Mouse (Mus musculus): Measurements from ENCODE around the gene Olfml2a. TPM values are rescaled to one million over a fixed set of nuclear protein-coding genes. Genes with fewer than 3 reads are reported as not detected.

Olfml2a gene
- polyA plus RNA-seq, 1 experiment from 2014 or later: 2.1 TPM

GRCm38 (mm10) chr2:38974171-38974570, 42.4 kb downstream of the Olfml2a start:
- Histone ChIP-seq H3K27ac (no peak overlapping the region), H3K4me3 (no peak overlapping the region), H3K36me3 (no peaks in the 10 kb centered on the region), H3K9me3 (no peaks in the 10 kb centered on the region), H3K4me1 (replicated peaks) (peaks cover 14% of the 10 kb centered on the region), H3K27me3 (ENCODE audit: insufficient read depth, poor library complexity, severe bottlenecking) (no peaks in the 10 kb centered on the region)
- 29% methylated on average over 2 of the region's 2 CpGs for WGBS
- DNase-seq (ENCODE audit: low spot score): no peak

GRCm38 (mm10) chr2:38975181-38975580, 43.4 kb downstream of the Olfml2a start:
- no peak overlapping the region for H3K4me3 ChIP-seq
- WGBS: 90% methylated on average over 3 of the region's 3 CpGs

DNA sequence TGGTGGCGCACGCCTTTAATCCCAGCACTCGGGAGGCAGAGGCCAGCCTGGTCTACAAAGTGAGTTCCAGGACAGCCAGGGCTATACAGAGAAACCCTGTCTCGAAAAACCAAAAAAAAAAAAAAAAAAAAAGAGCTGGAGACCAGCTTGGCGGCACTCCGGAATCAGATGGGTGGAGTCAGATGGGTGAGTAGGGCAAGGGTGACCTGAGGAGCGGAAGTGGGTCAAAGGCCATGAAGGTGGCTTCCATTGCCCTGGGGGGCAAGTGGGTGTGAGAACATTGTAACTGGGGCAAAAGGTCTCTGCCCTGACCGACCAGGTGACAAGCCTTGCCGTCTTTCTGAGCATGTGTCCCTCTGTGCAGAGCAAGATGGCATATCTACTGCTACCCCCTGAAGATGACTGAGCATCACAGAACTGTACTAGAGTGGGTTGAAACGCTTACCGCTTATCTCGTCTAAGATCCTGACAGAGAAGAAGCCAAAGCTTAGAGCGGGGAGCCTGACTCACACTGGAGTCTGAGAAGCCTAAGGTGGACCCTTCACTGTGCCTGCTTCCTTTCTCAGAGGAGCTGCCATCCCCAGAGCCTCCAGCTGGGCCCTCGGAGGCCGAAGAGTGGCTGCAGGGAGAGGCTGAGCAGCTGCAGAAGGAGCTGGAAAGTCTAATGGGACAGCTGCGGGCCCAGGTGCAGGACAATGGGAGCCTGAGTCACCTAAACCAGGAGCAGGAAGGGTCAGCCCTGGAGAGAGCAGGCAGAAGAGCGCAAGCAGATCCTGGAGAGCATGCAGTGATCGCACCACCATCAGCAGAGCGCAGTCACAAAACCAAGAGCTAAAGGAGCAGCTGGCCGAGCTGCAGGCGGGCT, 44.4 kb downstream of the Olfml2a start:
- WGBS: 84% methylated on average over 21 of the region's 21 CpGs
- H3K27ac ChIP-seq: peak overlapping the region; percentile 30
- no peaks in the 10 kb centered on the region for H3K36me3 ChIP-seq
- H3K4me3 ChIP-seq: no peak overlapping the region
- DNase-seq (ENCODE audit: low spot score): no peak
- H3K9me3 ChIP-seq: no peaks in the 10 kb centered on the region
- H3K4me1 ChIP-seq (replicated peaks): peaks cover 14% of the 10 kb centered on the region
- H3K27me3 ChIP-seq (ENCODE audit: insufficient read depth, poor library complexity, severe bottlenecking): no peaks in the 10 kb centered on the region

More at GRCm38 (mm10) chr2:38975181-38975580, 43.4 kb downstream of the Olfml2a start:
- DNase-seq (ENCODE audit: low spot score): no peak
- Histone ChIP-seq H3K9me3 (no peaks in the 10 kb centered on the region), H3K36me3 (no peaks in the 10 kb centered on the region), H3K27ac (no peak overlapping the region), H3K27me3 (ENCODE audit: insufficient read depth, poor library complexity, severe bottlenecking) (no peaks in the 10 kb centered on the region), H3K4me1 (replicated peaks) (peaks cover 14% of the 10 kb centered on the region)

GRCm38 (mm10) chr2:38977837-38978236, 46.1 kb downstream of the Olfml2a start:
- no peaks in the 10 kb centered on the region for H3K36me3 ChIP-seq
- peaks cover 14% of the 10 kb centered on the region for H3K4me1 ChIP-seq (replicated peaks)
- 64% methylated on average over 4 of the region's 4 CpGs for WGBS
- H3K27me3 ChIP-seq (ENCODE audit: insufficient read depth, poor library complexity, severe bottlenecking): no peaks in the 10 kb centered on the region
- H3K9me3 ChIP-seq: no peaks in the 10 kb centered on the region
- DNase-seq (ENCODE audit: low spot score): no peak
- H3K27ac ChIP-seq: peak overlapping the region; percentile 12; the same call in 1 of the 2 replicates
- no peak overlapping the region for H3K4me3 ChIP-seq

GRCm38 (mm10) chr2:38983456-38983855, 51.7 kb downstream of the Olfml2a start:
- Histone ChIP-seq H3K9me3 (peaks cover 13% of the 10 kb centered on the region), H3K4me3 (no peak overlapping the region), H3K27me3 (ENCODE audit: insufficient read depth, poor library complexity, severe bottlenecking) (no peaks in the 10 kb centered on the region), H3K4me1 (replicated peaks) (no peaks in the 10 kb centered on the region), H3K36me3 (no peaks in the 10 kb centered on the region), H3K27ac (no peak overlapping the region)
- 93% methylated on average over 2 of the region's 2 CpGs for WGBS
- no peak for DNase-seq (ENCODE audit: low spot score)

- no peak for DNase-seq (ENCODE audit: low spot score)
- H3K4me1 ChIP-seq (replicated peaks): no peaks in the 10 kb centered on the region
- H3K36me3 ChIP-seq: no peaks in the 10 kb centered on the region
- 88% methylated on average over 3 of the region's 3 CpGs for WGBS
- H3K4me3 ChIP-seq: no peak overlapping the region
- H3K27ac ChIP-seq: no peak overlapping the region
- peaks cover 13% of the 10 kb centered on the region for H3K9me3 ChIP-seq
- no peaks in the 10 kb centered on the region for H3K27me3 ChIP-seq (ENCODE audit: insufficient read depth, poor library complexity, severe bottlenecking)
These were observed 54.8 kb downstream of the Olfml2a start for GRCm38 (mm10) chr2:38986580-38986979.

GRCm38 (mm10) chr2:38987371-38987770, 55.6 kb downstream of the Olfml2a start:
- H3K4me1 ChIP-seq (replicated peaks): no peaks in the 10 kb centered on the region
- no peaks in the 10 kb centered on the region for H3K27me3 ChIP-seq (ENCODE audit: insufficient read depth, poor library complexity, severe bottlenecking)
- DNase-seq (ENCODE audit: low spot score): no peak
- H3K9me3 ChIP-seq: peaks cover 13% of the 10 kb centered on the region
- H3K36me3 ChIP-seq: no peaks in the 10 kb centered on the region
- no peak overlapping the region for H3K27ac ChIP-seq
- WGBS: 78% methylated on average over 1 of the region's 1 CpGs
- H3K4me3 ChIP-seq: no peak overlapping the region

- 78% methylated on average over 6 of the region's 6 CpGs for WGBS
- H3K4me3 ChIP-seq: no peak overlapping the region
- no peaks in the 10 kb centered on the region for H3K27me3 ChIP-seq (ENCODE audit: insufficient read depth, poor library complexity, severe bottlenecking)
- peaks cover 13% of the 10 kb centered on the region for H3K9me3 ChIP-seq
- DNase-seq (ENCODE audit: low spot score): no peak
- H3K4me1 ChIP-seq (replicated peaks): no peaks in the 10 kb centered on the region
- no peaks in the 10 kb centered on the region for H3K36me3 ChIP-seq
- no peak overlapping the region for H3K27ac ChIP-seq
These were observed 56.2 kb downstream of the Olfml2a start for GRCm38 (mm10) chr2:38987803-38988510.

- 95% methylated on average over 2 of the region's 2 CpGs for WGBS
- H3K9me3 ChIP-seq: peaks cover 5% of the 10 kb centered on the region
- no peaks in the 10 kb centered on the region for H3K4me1 ChIP-seq (replicated peaks)
- no peaks in the 10 kb centered on the region for H3K36me3 ChIP-seq
- DNase-seq (ENCODE audit: low spot score): no peak
- H3K27ac ChIP-seq: no peak overlapping the region
- no peak overlapping the region for H3K4me3 ChIP-seq
- no peaks in the 10 kb centered on the region for H3K27me3 ChIP-seq (ENCODE audit: insufficient read depth, poor library complexity, severe bottlenecking)
These were observed 57.2 kb downstream of the Olfml2a start for GRCm38 (mm10) chr2:38988929-38989328.

- Histone ChIP-seq H3K36me3 (no peaks in the 10 kb centered on the region), H3K27ac (no peak overlapping the region), H3K27me3 (ENCODE audit: insufficient read depth, poor library complexity, severe bottlenecking) (no peaks in the 10 kb centered on the region), H3K4me1 (replicated peaks) (no peaks in the 10 kb centered on the region), H3K4me3 (no peak overlapping the region), H3K9me3 (no peaks in the 10 kb centered on the region)
- no peak for DNase-seq (ENCODE audit: low spot score)
- WGBS: 79% methylated on average over 4 of the region's 4 CpGs
These were observed 60.2 kb downstream of the Olfml2a start for GRCm38 (mm10) chr2:38992004-38992403.

DNA sequence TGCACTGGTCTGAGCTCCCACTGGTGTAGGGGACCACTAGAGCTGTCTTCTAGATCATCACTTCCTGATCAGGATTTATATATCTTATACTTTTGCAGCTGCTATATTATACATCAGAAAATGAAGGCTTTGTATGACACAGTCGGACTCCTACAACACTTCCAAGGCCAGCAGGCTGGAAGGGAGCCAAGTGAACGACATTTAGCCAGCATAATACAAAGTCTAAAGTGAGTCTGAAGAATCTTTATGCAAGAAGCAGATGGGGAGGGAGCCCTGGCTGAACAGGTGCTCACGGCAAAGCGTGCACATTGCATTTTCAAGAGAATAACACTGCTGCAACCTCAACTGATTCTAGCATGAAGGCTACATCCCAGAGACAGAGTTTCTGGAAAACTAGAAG, 60.7 kb downstream of the Olfml2a start:
- H3K27me3 ChIP-seq (ENCODE audit: insufficient read depth, poor library complexity, severe bottlenecking): no peaks in the 10 kb centered on the region
- no peaks in the 10 kb centered on the region for H3K9me3 ChIP-seq
- no peak overlapping the region for H3K27ac ChIP-seq
- 71% methylated on average over 4 of the region's 4 CpGs for WGBS
- no peak for DNase-seq (ENCODE audit: low spot score)
- peaks cover 2% of the 10 kb centered on the region; the same call in 1 of the 2 replicates for H3K4me1 ChIP-seq (replicated peaks)
- no peak overlapping the region for H3K4me3 ChIP-seq
- H3K36me3 ChIP-seq: no peaks in the 10 kb centered on the region

DNA sequence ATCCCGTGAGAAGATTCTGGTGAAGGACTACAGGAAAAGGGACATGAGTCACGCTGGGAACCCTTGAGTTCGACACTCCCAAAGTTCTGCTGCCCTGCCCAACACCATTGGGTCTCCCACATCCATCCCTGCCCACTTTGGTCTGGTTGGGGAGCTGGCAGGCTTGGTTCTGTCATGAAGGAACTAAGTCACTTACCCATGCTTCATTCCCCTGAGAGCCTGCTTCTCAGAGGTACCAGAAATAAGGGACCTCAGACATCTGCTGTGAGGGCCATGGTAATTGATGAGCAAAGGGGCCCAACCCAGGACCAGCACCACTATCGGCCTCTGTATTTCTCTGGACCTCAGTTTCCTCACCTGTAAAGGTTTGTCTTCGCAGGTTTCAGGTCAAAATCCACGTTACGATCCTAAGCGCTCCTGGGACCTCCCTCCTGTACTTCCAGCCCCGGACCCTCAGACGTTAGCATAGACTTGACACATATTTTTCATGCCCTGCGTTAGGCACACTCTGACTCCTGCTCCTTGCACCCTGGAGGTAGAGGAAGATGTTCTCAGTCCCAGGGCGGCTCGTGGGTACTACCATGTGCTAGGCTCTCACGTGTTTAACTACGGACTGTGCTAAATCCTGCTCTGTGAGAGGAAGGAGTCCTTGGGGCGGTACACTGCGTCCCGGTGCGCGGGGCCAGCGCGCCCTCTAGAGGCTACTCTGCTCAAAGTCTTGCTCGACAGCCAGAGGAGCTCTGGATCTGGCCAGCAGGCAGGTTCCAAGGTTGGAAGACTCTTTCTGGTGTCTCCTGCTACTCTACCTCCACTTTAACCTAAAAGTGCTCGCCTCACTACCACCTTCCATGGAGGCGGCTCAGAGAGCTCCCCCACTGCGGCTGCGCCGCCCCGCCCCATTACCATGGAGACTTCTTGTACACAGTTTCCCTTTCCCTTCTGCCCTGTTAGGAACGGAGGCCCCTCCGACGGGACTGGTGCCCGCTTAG, 65.9 kb downstream of the Olfml2a start, which contains the start of gene Wdr38:
TSS of gene Wdr38 (plus strand) at position 91 of the 989 bp plus-strand sequence.
- Histone ChIP-seq H3K27me3 (ENCODE audit: insufficient read depth, poor library complexity, severe bottlenecking) (no peaks in the 10 kb centered on the region), H3K9me3 (no peaks in the 10 kb centered on the region), H3K36me3 (peaks cover 36% of the 10 kb centered on the region), H3K4me1 (replicated peaks) (peaks cover 21% of the 10 kb centered on the region), H3K4me3 (peak within 1 kb of the TSS; percentile 43), H3K27ac (peak within 1 kb of the TSS; percentile 70)
- peak; percentile 91 for DNase-seq (ENCODE audit: low spot score)
- WGBS: 16% methylated on average over 33 of the region's 33 CpGs
